ENCODE assay signal across 19 mouse cellular contexts in genomic region chr7:4963527-4963926, GRCm38 (mm10). TPM values are rescaled to one million over a fixed set of nuclear protein-coding genes. Genes with fewer than 3 reads are reported as not detected.
A peak's percentile ranks its signal among the peaks of the same experiment; 100 is the strongest.
DNase-seq lines count a peak whose midpoint lies in the region; ATAC-seq and TF ChIP-seq lines count a peak whose summit lies in the region.
"Had no signal": no experiment of that assay in that cellular context is flagged by ENCODE, and none has a peak within 500 bp of the region (broad histone marks: within the 10 kb centered on the region; RNA-seq: fewer than 3 reads in every experiment).

No protein-coding gene starts in this region.

- H3K4me1 ChIP-seq in intestine, embryonic 16.5 days (ENCODE audit: control insufficient read depth, insufficient read depth, low read length): no peaks in the 10 kb centered on the region
- peaks cover 3% of the 10 kb centered on the region; the same call in 1 of the 2 replicates for H3K4me1 ChIP-seq in intestine, embryonic 15.5 days (replicated peaks)
- H3K4me1 ChIP-seq in midbrain, embryonic 13.5 days (replicated peaks): no peaks in the 10 kb centered on the region
- peaks cover 5% of the 10 kb centered on the region; the same call in 1 of the 2 replicates for H3K4me1 ChIP-seq in midbrain, embryonic 10.5 days
- H3K4me1 ChIP-seq in stomach, embryonic 14.5 days (ENCODE audit: control insufficient read depth, insufficient read depth, low read length): no peaks in the 10 kb centered on the region
- H3K4me1 ChIP-seq: stomach, embryonic 15.5 days had no signal

- H3K36me3 ChIP-seq in intestine, embryonic 16.5 days (ENCODE audit: control insufficient read depth, insufficient read depth, low read length): no peaks in the 10 kb centered on the region
- no peaks in the 10 kb centered on the region for H3K36me3 ChIP-seq in intestine, embryonic 15.5 days
- H3K36me3 ChIP-seq in midbrain, embryonic 13.5 days: no peaks in the 10 kb centered on the region
- no peaks in the 10 kb centered on the region for H3K36me3 ChIP-seq in midbrain, embryonic 10.5 days
- H3K36me3 ChIP-seq in stomach, embryonic 14.5 days (ENCODE audit: control insufficient read depth, insufficient read depth, low read length): no peaks in the 10 kb centered on the region
- H3K36me3 ChIP-seq: kidney, embryonic 15.5 days; stomach, embryonic 15.5 days had no signal

- H3K4me3 ChIP-seq in gastrocnemius, adult 2 months: peak overlapping the region; percentile 61
- H3K4me3 ChIP-seq in intestine, embryonic 16.5 days (ENCODE audit: low read length): no peak overlapping the region
- no peak overlapping the region for H3K4me3 ChIP-seq in intestine, embryonic 15.5 days (replicated peaks)
- no peak overlapping the region for H3K4me3 ChIP-seq in midbrain, embryonic 13.5 days (replicated peaks)
- H3K4me3 ChIP-seq in midbrain, embryonic 10.5 days: no peak overlapping the region
- no peak overlapping the region for H3K4me3 ChIP-seq in stomach, embryonic 14.5 days (ENCODE audit: low read depth, low read length)
- H3K4me3 ChIP-seq: stomach, embryonic 15.5 days had no signal

- WGBS in intestine, embryonic 16.5 days: 72% methylated on average over 5 of the region's 5 CpGs
- WGBS in intestine, embryonic 15.5 days: 72% methylated on average over 5 of the region's 5 CpGs
- WGBS in midbrain, embryonic 13.5 days: 85% methylated on average over 5 of the region's 5 CpGs
- WGBS in midbrain, embryonic 10.5 days: 77% methylated on average over 5 of the region's 5 CpGs
- 71% methylated on average over 5 of the region's 5 CpGs for WGBS in stomach, embryonic 14.5 days

- H3K27me3 ChIP-seq in intestine, embryonic 16.5 days (replicated peaks; ENCODE audit: control insufficient read depth, insufficient read depth, low read length): no peaks in the 10 kb centered on the region
- H3K27me3 ChIP-seq in intestine, embryonic 15.5 days (replicated peaks): no peaks in the 10 kb centered on the region
- H3K27me3 ChIP-seq in midbrain, embryonic 13.5 days: no peaks in the 10 kb centered on the region
- no peaks in the 10 kb centered on the region for H3K27me3 ChIP-seq in midbrain, embryonic 10.5 days (ENCODE audit: low read depth, poor library complexity, severe bottlenecking)
- H3K27me3 ChIP-seq in stomach, embryonic 14.5 days (ENCODE audit: control insufficient read depth, insufficient read depth, low read length): no peaks in the 10 kb centered on the region
- H3K27me3 ChIP-seq: stomach, embryonic 15.5 days had no signal

- 0 out of 2 replicates have a peak, but pooled peaks have one; percentile 24 for ATAC-seq in intestine, embryonic 16.5 days
- no peak for ATAC-seq in intestine, embryonic 15.5 days
- ATAC-seq in midbrain, embryonic 13.5 days: 0 out of 2 replicates have a peak, but pooled peaks have one; percentile 34
- 0 out of 2 replicates have a peak, but pooled peaks have one; percentile 7 for ATAC-seq in stomach, embryonic 14.5 days (ENCODE audit: insufficient number of reproducible peaks, insufficient read depth, low FRiP score, low read depth)

- no peaks in the 10 kb centered on the region for H3K9me3 ChIP-seq in intestine, embryonic 16.5 days (ENCODE audit: control insufficient read depth, low read length)
- H3K9me3 ChIP-seq in intestine, embryonic 15.5 days: no peaks in the 10 kb centered on the region
- H3K9me3 ChIP-seq in midbrain, embryonic 13.5 days: no peaks in the 10 kb centered on the region
- H3K9me3 ChIP-seq in midbrain, embryonic 10.5 days (replicated peaks): no peaks in the 10 kb centered on the region
- no peaks in the 10 kb centered on the region for H3K9me3 ChIP-seq in stomach, embryonic 14.5 days (ENCODE audit: control insufficient read depth, low read depth, low read length)
- H3K9me3 ChIP-seq: kidney, embryonic 15.5 days; stomach, embryonic 15.5 days had no signal

- 0 out of 2 replicates have a peak, but pooled peaks have one; percentile 18 for TF ChIP-seq CTCF in gastrocnemius, adult 2 months (IDR thresholded peaks at IDR 0.05)

- intact Hi-C loops in gastrocnemius, adult 2 months (cut with DNase I): no loop called here

- H3K9ac ChIP-seq in intestine, embryonic 16.5 days (ENCODE audit: low read depth, low read length): no peak overlapping the region
- H3K9ac ChIP-seq in intestine, embryonic 15.5 days: no peak overlapping the region
- H3K9ac ChIP-seq in midbrain, embryonic 13.5 days (replicated peaks): no peak overlapping the region
- no peak overlapping the region for H3K9ac ChIP-seq in stomach, embryonic 14.5 days (replicated peaks; ENCODE audit: low read depth, low read length)
- H3K9ac ChIP-seq: kidney, embryonic 15.5 days; stomach, embryonic 15.5 days had no signal

- no peak overlapping the region for H3K4me2 ChIP-seq in intestine, embryonic 16.5 days (ENCODE audit: low read depth, low read length)
- no peak overlapping the region for H3K4me2 ChIP-seq in intestine, embryonic 15.5 days (replicated peaks)
- no peak overlapping the region for H3K4me2 ChIP-seq in midbrain, embryonic 13.5 days (replicated peaks)
- H3K4me2 ChIP-seq in stomach, embryonic 14.5 days (replicated peaks; ENCODE audit: low read depth, low read length): no peak overlapping the region

- H3K27ac ChIP-seq in gastrocnemius, adult 2 months: peak overlapping the region; percentile 86
- H3K27ac ChIP-seq in intestine, embryonic 16.5 days (ENCODE audit: low read length): no peak overlapping the region
- no peak overlapping the region for H3K27ac ChIP-seq in intestine, embryonic 15.5 days
- H3K27ac ChIP-seq in midbrain, embryonic 13.5 days: no peak overlapping the region
- no peak overlapping the region for H3K27ac ChIP-seq in midbrain, embryonic 10.5 days (replicated peaks)
- no peak overlapping the region for H3K27ac ChIP-seq in stomach, embryonic 14.5 days (ENCODE audit: low read length)
- H3K27ac ChIP-seq: kidney, embryonic 15.5 days; stomach, embryonic 15.5 days had no signal

- peak; percentile 32 for DNase-seq in gastrocnemius, adult 2 months
- DNase-seq in gastrocnemius, postnatal 10 days: no peak
- DNase-seq in midbrain, embryonic 10.5 days (ENCODE audit: low spot score): no peak
- no peak for DNase-seq in urinary bladder, postnatal 25 days (ENCODE audit: low spot score)

RNA-seq across cellular contexts. Expression of gene Sbk2, which starts 0.7 kb away (rescaled TPM):
- total RNA-seq in gastrocnemius, adult 2 months (2021): 10 to 100 TPM; 36.7 to 77.0 TPM
- 10 to 100 TPM; 31.0 to 46.5 TPM for total RNA-seq in gastrocnemius, postnatal 10 days (2021)
- 0.56 and 0.58 TPM in 2 replicates for polyA plus RNA-seq in intestine, embryonic 16.5 days (2015; fragmentation: Nextera tagmentation; extraction: Ambion mirVana)
- polyA plus RNA-seq in intestine, embryonic 15.5 days (2015; fragmentation: Nextera tagmentation; extraction: Ambion mirVana): 0.23 and 0.39 TPM in 2 replicates
- 0.12 and 0.13 TPM in 2 replicates for polyA plus RNA-seq in midbrain, embryonic 13.5 days (2015; fragmentation: Nextera tagmentation; extraction: Ambion mirVana)
- polyA plus RNA-seq in midbrain, embryonic 10.5 days (2016; fragmentation: Nextera tagmentation; extraction: Ambion mirVana): 0.05 and 0.26 TPM in 2 replicates
- 0.55 and 1.4 TPM in 2 replicates for polyA plus RNA-seq in stomach, embryonic 14.5 days (2014; fragmentation: Nextera tagmentation; extraction: Ambion mirVana)
- total RNA-seq: left cerebral cortex, postnatal 25 days; megakaryocyte-erythroid progenitor cell, adult 5-6 weeks; MEL; neutrophil, adult 5-6 weeks had no signal
- polyA plus RNA-seq: forebrain, embryonic 11.5 days; liver, embryonic 16.5 days had no signal

RNA-seq across cellular contexts. Expression of gene Sbk3, which starts 7.4 kb away (rescaled TPM):
- total RNA-seq in gastrocnemius, adult 2 months (2021): 1 to 10 TPM in 1 of 2 experiments, under 1 TPM in 1; 0.46 to 5.2 TPM
- under 1 TPM in 1 of 2 experiments, not detected in 1; 0.28 TPM for total RNA-seq in gastrocnemius, postnatal 10 days (2021)
- not detected in 2 replicates for polyA plus RNA-seq in intestine, embryonic 16.5 days (2015; fragmentation: Nextera tagmentation; extraction: Ambion mirVana)
- polyA plus RNA-seq in intestine, embryonic 15.5 days (2015; fragmentation: Nextera tagmentation; extraction: Ambion mirVana): not detected in 2 replicates
- polyA plus RNA-seq in midbrain, embryonic 13.5 days (2015; fragmentation: Nextera tagmentation; extraction: Ambion mirVana): 0.10 and 0.13 TPM in 2 replicates
- not detected in 2 replicates for polyA plus RNA-seq in midbrain, embryonic 10.5 days (2016; fragmentation: Nextera tagmentation; extraction: Ambion mirVana)
- 0.07 TPM in 1 of 2 replicates, not detected in the other for polyA plus RNA-seq in stomach, embryonic 14.5 days (2014; fragmentation: Nextera tagmentation; extraction: Ambion mirVana)
- total RNA-seq: megakaryocyte-erythroid progenitor cell, adult 5-6 weeks; MEL; neutrophil, adult 5-6 weeks had no signal
- polyA plus RNA-seq: inflammation-experienced regulatory T-cells, adult 6 months; kidney, embryonic 15.5 days; large intestine, adult 2 months; liver, embryonic 16.5 days; stomach, embryonic 15.5 days; thymus, postnatal 0 days had no signal

RNA-seq across cellular contexts. Expression of gene Zfp579, which starts 32.4 kb away (rescaled TPM):
- 1 to 10 TPM; 8.8 to 9.5 TPM for total RNA-seq in gastrocnemius, adult 2 months (2021)
- 10 to 100 TPM; 15.2 to 18.2 TPM for total RNA-seq in gastrocnemius, postnatal 10 days (2021)
- polyA plus RNA-seq in intestine, embryonic 16.5 days (2015; fragmentation: Nextera tagmentation; extraction: Ambion mirVana): 20.3 and 21.7 TPM in 2 replicates
- 22.2 and 24.6 TPM in 2 replicates for polyA plus RNA-seq in intestine, embryonic 15.5 days (2015; fragmentation: Nextera tagmentation; extraction: Ambion mirVana)
- 65.2 and 68.4 TPM in 2 replicates for polyA plus RNA-seq in midbrain, embryonic 13.5 days (2015; fragmentation: Nextera tagmentation; extraction: Ambion mirVana)
- polyA plus RNA-seq in midbrain, embryonic 10.5 days (2016; fragmentation: Nextera tagmentation; extraction: Ambion mirVana): 26.2 and 35.6 TPM in 2 replicates
- 39.5 and 48.8 TPM in 2 replicates for polyA plus RNA-seq in stomach, embryonic 14.5 days (2014; fragmentation: Nextera tagmentation; extraction: Ambion mirVana)

RNA-seq across cellular contexts. Expression of gene Ssc5d, which starts 37.9 kb away (rescaled TPM):
- 1 to 10 TPM; 4.3 to 8.7 TPM for total RNA-seq in gastrocnemius, adult 2 months (2021)
- 10 to 100 TPM; 43.3 to 55.0 TPM for total RNA-seq in gastrocnemius, postnatal 10 days (2021)
- 3.6 and 3.7 TPM in 2 replicates for polyA plus RNA-seq in intestine, embryonic 16.5 days (2015; fragmentation: Nextera tagmentation; extraction: Ambion mirVana)
- polyA plus RNA-seq in intestine, embryonic 15.5 days (2015; fragmentation: Nextera tagmentation; extraction: Ambion mirVana): 2.7 and 3.5 TPM in 2 replicates
- 0.88 and 0.98 TPM in 2 replicates for polyA plus RNA-seq in midbrain, embryonic 13.5 days (2015; fragmentation: Nextera tagmentation; extraction: Ambion mirVana)
- 1.6 and 1.9 TPM in 2 replicates for polyA plus RNA-seq in midbrain, embryonic 10.5 days (2016; fragmentation: Nextera tagmentation; extraction: Ambion mirVana)
- 3.3 and 3.9 TPM in 2 replicates for polyA plus RNA-seq in stomach, embryonic 14.5 days (2014; fragmentation: Nextera tagmentation; extraction: Ambion mirVana)
- total RNA-seq: megakaryocyte-erythroid progenitor cell, adult 5-6 weeks had no signal
- polyA plus RNA-seq: inflammation-experienced regulatory T-cells, adult 6 months had no signal

RNA-seq across cellular contexts. Expression of gene Nat14, which starts 41.7 kb away (rescaled TPM):
- total RNA-seq in gastrocnemius, adult 2 months (2021): 1 to 10 TPM; 2.7 to 5.9 TPM
- total RNA-seq in gastrocnemius, postnatal 10 days (2021): 1 to 10 TPM; 1.9 to 4.4 TPM
- 3.1 and 3.6 TPM in 2 replicates for polyA plus RNA-seq in intestine, embryonic 16.5 days (2015; fragmentation: Nextera tagmentation; extraction: Ambion mirVana)
- 3.0 and 3.5 TPM in 2 replicates for polyA plus RNA-seq in intestine, embryonic 15.5 days (2015; fragmentation: Nextera tagmentation; extraction: Ambion mirVana)
- 29.5 and 31.1 TPM in 2 replicates for polyA plus RNA-seq in midbrain, embryonic 13.5 days (2015; fragmentation: Nextera tagmentation; extraction: Ambion mirVana)
- polyA plus RNA-seq in midbrain, embryonic 10.5 days (2016; fragmentation: Nextera tagmentation; extraction: Ambion mirVana): 10.4 and 11.6 TPM in 2 replicates
- 3.5 and 4.0 TPM in 2 replicates for polyA plus RNA-seq in stomach, embryonic 14.5 days (2014; fragmentation: Nextera tagmentation; extraction: Ambion mirVana)
